Mouse (Mus musculus): ENCODE measurements around the gene Sbno2.

- TF ChIP-seq CTCF (IDR thresholded peaks at IDR 0.05; ENCODE audit: extremely low read depth, insufficient read length, insufficient replicate concordance, low read depth, low read length) (no peak), POLR2A (IDR thresholded peaks at IDR 0.05; ENCODE audit: low read depth, low read length) (no peak)
These were observed 34.7 kb upstream of the Sbno2 start for GRCm38 (mm10) chr10:80139975-80140665.

Data from small intestine, adult 2 months (tissue).